Mouse (Mus musculus): ENCODE results near the gene Iffo1.

Gene Iffo1

GRCm38 (mm10) chr6:125192016-125192714, 47.1 kb downstream of the Iffo1 start:
- in situ Hi-C loops (cut with MboI, MseI) = no loop called here

- in situ Hi-C loops (cut with MboI, MseI) = no loop called here
These were observed 47.8 kb downstream of the Iffo1 start for GRCm38 (mm10) chr6:125192841-125193240.

GRCm38 (mm10) chr6:125193390-125193789, 48.3 kb downstream of the Iffo1 start:
- in situ Hi-C loops (cut with MboI, MseI) = no loop called here

GRCm38 (mm10) chr6:125195541-125196075, 50.6 kb downstream of the Iffo1 start:
- in situ Hi-C loops (cut with MboI, MseI) = no loop called here

- in situ Hi-C loops (cut with MboI, MseI) = no loop called here
These were observed 51.3 kb downstream of the Iffo1 start for GRCm38 (mm10) chr6:125196301-125196700.

GRCm38 (mm10) chr6:125197166-125197565, 52.1 kb downstream of the Iffo1 start:
- in situ Hi-C loops (cut with MboI, MseI) = no loop called here

- in situ Hi-C loops (cut with MboI, MseI) = no loop called here
These were observed 65.4 kb downstream of the Iffo1 start for GRCm38 (mm10) chr6:125210436-125210835.

Measured in T-helper 2 cell (primary cell).